Mouse (Mus musculus) brown adipose tissue, adult 24 weeks (tissue): ENCODE results near the gene Slc26a1. TPM values are rescaled to one million over a fixed set of nuclear protein-coding genes. Genes with fewer than 3 reads are reported as not detected.

ENCODE experiments used
- H3K27ac ChIP-seq: fragments of 200-500 bp; replicated peaks from 2 replicates; pipeline ENCODE4 v1.5.1; 2012; ENCODE audit warnings: low read depth, mild to moderate bottlenecking, low read length
- H3K4me1 ChIP-seq: fragments of 200-500 bp; 2 replicates; pipeline ENCODE4 v1.6.1; 2012; ENCODE audit warnings: low read length, mixed read lengths; ENCODE audit not compliant: control insufficient read depth, insufficient read depth, insufficient read length
- H3K4me3 ChIP-seq: fragments of 200-500 bp; 2 replicates; pipeline ENCODE4 v1.5.1; 2012; ENCODE audit warnings: low read depth, mild to moderate bottlenecking, low read length, moderate library complexity; ENCODE audit not compliant: insufficient read depth
- polyA plus RNA-seq: library from polyadenylated mRNA; stranded (reverse); fragments of >200 nt; gene quantifications from 2 replicates; pipeline ENCODE4 v1.2.4, GENCODE M21; 2012; ENCODE audit not compliant: missing spikeins, insufficient read depth, insufficient read length

Gene Slc26a1
- polyA plus RNA-seq, 1 experiment, result not detected

DNA sequence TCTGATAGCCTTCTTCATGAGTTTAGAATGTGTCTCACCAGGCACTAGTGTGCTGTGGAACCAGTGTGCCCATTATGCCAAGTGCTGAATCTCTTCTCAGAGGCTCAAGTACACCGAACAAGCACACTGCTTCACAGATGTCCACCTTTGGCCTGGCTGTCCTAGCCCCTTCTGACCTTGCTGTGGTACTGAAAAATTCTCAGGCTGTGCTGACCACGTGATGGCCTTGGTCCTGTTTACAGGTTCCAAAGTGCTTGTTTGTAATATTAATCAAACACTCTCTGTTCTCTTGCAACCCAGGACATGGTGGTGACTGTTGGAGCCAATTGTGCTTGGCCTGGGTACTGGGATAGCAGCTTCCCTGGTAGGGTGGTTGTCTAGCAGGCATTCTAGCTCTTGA lies 745 bp downstream of the Slc26a1 start:
- H3K4me3 ChIP-seq, result no peak overlapping the region
- peaks cover 13% of the 10 kb centered on the region for H3K4me1 ChIP-seq
- H3K27ac ChIP-seq, result no peak overlapping the region

- Histone ChIP-seq H3K27ac (no peak overlapping the region), H3K4me1 (peaks cover 6% of the 10 kb centered on the region), H3K4me3 (no peak overlapping the region)
Observed at GRCm38 (mm10) chr5:108671757-108672156, 3.6 kb downstream of the Slc26a1 start.

DNA sequence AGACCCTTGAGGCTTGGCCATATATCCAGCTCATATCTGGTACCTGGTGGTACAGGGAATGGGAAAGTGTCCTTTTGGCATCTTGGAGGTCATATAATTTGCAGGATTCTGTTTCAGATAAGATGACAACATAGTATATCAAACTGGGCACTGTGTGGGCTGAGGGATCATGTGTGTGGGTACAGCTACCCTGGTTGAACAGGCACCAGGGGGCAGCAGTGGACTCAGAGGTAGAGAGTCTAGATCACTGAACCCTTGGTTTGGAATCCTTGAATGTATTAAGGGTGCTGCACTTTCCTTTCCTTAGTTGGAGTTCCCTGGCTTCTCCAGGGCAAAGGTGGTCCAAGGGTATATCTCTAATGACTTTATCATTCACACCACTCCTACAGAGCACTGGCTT lies 4.6 kb downstream of the Slc26a1 start:
- Histone ChIP-seq H3K4me3 (no peak overlapping the region), H3K4me1 (peaks cover 6% of the 10 kb centered on the region), H3K27ac (no peak overlapping the region)

- Histone ChIP-seq H3K27ac (no peak overlapping the region), H3K4me3 (peak overlapping the region; percentile 93), H3K4me1 (peaks cover 6% of the 10 kb centered on the region)
Observed at GRCm38 (mm10) chr5:108669986-108670385, 5.4 kb downstream of the Slc26a1 start.

DNA sequence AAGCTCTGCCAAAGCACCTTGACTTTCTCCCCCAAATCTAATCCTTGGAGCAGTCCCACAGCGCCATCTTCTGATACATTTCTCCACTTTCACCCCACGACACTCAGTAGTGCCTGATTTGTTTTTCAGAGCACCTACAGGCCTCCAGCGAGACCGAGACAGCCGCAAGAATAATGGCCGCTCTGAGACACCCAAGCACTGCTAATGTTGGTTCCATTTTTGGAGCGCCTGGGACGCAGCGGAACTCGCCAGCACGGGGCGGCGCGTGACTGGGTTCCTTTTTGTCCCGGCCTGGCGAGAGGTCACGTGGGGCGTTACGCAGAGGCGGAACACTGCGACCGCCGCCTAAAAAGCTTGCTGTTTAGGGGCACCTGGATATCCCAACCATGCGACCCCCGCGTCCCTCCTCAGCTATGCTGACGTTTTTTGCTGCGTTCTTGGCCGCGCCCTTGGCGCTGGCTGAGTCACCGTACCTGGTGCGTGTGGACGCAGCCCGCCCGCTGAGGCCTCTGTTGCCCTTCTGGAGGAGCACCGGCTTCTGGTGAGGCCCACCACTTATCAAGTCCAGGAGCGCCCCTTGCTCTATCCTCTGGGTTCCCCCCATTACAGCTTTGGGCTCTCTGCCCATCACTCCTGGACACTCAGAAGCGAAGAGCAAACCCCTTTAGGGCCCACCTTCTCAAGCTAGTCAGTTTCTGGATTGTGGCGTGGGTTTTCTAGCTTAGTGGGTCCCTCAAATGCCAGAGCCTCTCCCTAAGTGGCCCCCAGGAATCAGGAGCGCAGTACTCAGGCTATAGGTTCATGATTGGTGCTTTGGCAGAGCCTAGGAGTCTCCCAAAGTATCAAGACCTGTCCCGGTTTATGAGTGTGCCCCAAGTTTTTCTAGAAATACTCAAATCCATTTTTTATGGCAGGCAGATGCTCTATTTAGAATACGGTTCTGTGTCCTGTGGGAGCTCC lies 6.1 kb downstream of the Slc26a1 start, which contains the start of gene Dgkq:
TSS of gene Dgkq (minus strand) at position 696 of the 960 bp plus-strand sequence.
- peaks cover 6% of the 10 kb centered on the region for H3K4me1 ChIP-seq
- H3K4me3 ChIP-seq, result peak within 1 kb of the TSS; percentile 93
- H3K27ac ChIP-seq, result peak within 1 kb of the TSS; percentile 94

GRCm38 (mm10) chr5:108668387-108668932 lies 6.9 kb downstream of the Slc26a1 start:
- peak overlapping the region; percentile 93 for H3K4me3 ChIP-seq
- H3K27ac ChIP-seq, result peak overlapping the region; percentile 94
- peaks cover 6% of the 10 kb centered on the region for H3K4me1 ChIP-seq

DNA sequence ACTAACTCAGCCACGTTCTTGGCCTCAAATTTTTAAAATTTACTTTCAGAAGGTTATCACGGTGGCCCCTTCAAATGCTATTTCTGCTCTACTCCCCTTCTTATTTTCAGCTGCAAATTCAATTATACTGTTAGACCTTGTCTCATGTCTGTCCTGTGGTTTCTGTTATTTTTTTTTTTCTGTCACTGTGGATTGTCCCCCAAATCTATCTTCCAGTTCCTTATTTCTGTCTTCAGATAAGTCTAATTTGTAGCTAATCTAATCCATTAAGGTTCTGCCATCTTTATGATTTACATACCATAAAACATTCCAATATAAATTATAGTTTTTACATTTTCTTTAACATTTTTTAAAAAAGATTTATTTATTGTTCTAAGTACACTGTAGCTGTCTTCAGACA lies 8.0 kb downstream of the Slc26a1 start:
- Histone ChIP-seq H3K4me1 (peaks cover 6% of the 10 kb centered on the region), H3K4me3 (no peak overlapping the region), H3K27ac (no peak overlapping the region)

DNA sequence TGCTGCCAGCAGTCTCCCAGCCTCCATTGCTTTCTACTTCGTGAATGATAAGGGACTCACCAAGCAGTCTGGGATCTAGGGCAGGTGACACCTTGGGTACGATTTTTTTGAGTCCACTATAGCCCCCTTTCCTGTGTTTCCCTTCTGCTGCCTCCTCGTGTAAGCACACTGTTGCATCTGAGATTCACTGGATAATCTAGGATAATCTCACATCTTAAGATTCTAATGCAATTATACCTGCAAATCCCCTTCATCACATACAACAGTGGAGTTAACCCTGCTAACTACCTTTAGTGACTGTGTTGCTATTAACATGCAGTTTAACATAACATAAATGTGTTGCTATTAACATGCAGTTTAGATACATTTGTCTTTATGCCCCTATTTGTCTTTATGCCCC lies 10.3 kb downstream of the Slc26a1 start:
- H3K4me3 ChIP-seq, result no peak overlapping the region

DNA sequence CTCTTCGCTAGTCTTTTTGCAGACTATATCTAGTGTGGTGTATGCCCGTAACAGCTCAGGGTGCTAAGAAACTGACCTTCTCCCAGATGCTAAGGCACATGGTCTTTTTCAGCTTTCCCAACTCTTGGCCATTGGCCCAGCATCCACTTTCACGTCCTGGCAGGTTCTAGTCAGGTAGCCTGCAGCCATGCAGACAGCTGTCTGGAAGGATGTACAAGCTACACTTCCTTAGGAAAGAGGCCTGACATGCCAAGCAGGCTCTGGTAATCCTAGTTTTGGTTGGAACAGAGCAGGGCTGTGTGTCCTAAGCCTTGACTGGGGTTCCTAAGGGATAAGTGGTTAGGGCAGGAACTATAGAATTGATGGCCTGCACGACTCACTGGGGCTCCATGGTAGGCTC lies 12.6 kb downstream of the Slc26a1 start:
- peaks cover 5% of the 10 kb centered on the region for H3K4me1 ChIP-seq
- H3K27ac ChIP-seq, result no peak overlapping the region
- no peak overlapping the region for H3K4me3 ChIP-seq

More for the DNA sequence above, 10.3 kb downstream of the Slc26a1 start:
- peaks cover 5% of the 10 kb centered on the region for H3K4me1 ChIP-seq
- H3K27ac ChIP-seq, result no peak overlapping the region

GRCm38 (mm10) chr5:108660632-108661268 lies 14.6 kb downstream of the Slc26a1 start:
- Histone ChIP-seq H3K27ac (0 out of 2 replicates have a peak overlapping the region, but pooled peaks have one; percentile 6), H3K4me1 (peaks cover 5% of the 10 kb centered on the region), H3K4me3 (peak overlapping the region; percentile 93)

DNA sequence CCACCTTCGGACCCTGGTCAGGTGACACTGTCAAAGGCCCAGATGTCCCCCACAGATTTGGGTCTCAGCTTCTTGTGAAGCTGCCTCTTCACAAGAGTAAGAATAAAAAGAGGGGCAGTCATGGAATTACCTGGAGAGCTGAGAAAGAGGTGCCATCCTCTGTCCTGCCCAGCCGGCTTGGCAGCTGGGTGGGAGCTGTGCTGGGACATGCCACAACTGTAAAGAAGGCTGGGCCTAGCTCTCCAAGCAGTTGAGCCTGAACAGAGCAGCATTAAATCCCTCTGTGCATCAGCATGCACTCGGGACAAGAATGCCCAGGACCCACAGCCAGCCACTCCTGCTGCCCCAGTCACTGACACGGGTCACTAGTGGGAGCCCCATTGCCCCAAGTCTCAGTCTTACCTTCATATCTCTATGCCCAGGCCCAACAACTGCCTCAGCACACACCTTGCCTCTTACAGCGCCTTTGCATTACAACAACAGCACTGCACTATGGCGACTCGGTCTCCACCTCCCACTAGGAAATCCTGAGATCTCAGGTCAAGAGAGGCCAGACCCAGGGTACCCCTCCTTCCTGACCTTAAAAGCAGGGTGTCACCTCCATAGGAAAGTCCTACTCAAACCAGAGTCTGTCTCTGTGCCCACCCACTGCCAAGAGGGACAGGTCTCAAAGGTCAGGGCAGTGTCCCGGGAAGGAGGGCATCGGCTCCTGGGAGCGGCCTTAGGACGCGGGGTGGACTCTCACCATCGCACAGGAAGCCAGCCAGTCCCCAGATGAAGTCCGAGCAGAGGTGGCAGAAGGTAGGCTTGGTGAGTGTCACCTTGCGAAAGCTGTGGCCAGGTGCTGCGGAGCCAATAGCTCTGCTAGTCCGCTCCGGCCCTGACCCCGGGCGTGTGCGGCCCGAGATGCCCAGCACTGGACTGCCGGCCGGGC lies 15.4 kb downstream of the Slc26a1 start, which contains the start of gene Idua:
TSS of gene Idua (plus strand) at position 634 of the 934 bp plus-strand sequence.
- 0 out of 2 replicates have a peak within 1 kb of the TSS, but pooled peaks have one; percentile 6 for H3K27ac ChIP-seq

DNA sequence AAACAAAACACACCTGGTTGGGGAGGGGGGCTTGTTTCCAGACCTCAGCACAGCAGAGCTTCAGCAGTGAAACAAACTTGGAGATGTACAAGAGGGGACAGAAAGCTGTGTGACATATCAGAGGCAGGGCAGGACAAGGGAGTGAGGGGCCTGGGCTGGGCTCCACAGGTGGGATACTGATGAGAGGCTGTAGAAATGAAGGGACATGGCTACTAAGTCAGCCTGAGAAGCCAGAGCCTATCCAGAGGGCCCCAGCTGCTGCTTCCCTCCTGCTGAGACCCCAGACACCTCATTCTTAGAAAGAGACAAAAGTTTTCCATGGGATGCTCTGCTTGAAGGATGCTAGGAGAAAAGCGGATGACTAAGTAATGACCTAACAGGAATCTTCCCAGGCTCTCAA lies 16.8 kb downstream of the Slc26a1 start:
- H3K4me1 ChIP-seq, result peaks cover 5% of the 10 kb centered on the region
- H3K27ac ChIP-seq, result no peak overlapping the region
- no peak overlapping the region for H3K4me3 ChIP-seq

More for the DNA sequence above, 15.4 kb downstream of the Slc26a1 start, which contains the start of gene Idua:
- Histone ChIP-seq H3K4me1 (peaks cover 5% of the 10 kb centered on the region), H3K4me3 (peak within 1 kb of the TSS; percentile 93)

DNA sequence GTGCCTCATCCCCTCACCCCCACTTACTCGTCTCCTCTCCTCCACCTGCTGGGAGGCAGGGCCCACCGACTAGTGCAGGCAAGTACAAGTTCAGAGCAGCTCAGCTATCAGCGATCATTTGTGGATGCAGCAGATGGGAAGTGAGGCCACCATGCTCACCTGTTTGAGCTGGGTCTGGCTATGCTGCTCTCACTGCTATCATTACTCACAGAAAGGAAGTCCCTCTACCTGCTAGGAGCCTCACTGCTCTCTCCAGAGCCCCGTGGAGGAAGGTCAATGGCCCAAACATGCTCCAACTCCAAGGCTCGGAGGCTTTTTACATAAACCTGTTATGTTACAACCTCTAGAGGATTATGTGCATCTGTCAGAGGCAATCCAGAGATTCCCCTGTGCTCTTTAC lies 18.0 kb downstream of the Slc26a1 start:
- H3K4me1 ChIP-seq, result peaks cover 5% of the 10 kb centered on the region
- H3K4me3 ChIP-seq, result no peak overlapping the region
- H3K27ac ChIP-seq, result no peak overlapping the region

DNA sequence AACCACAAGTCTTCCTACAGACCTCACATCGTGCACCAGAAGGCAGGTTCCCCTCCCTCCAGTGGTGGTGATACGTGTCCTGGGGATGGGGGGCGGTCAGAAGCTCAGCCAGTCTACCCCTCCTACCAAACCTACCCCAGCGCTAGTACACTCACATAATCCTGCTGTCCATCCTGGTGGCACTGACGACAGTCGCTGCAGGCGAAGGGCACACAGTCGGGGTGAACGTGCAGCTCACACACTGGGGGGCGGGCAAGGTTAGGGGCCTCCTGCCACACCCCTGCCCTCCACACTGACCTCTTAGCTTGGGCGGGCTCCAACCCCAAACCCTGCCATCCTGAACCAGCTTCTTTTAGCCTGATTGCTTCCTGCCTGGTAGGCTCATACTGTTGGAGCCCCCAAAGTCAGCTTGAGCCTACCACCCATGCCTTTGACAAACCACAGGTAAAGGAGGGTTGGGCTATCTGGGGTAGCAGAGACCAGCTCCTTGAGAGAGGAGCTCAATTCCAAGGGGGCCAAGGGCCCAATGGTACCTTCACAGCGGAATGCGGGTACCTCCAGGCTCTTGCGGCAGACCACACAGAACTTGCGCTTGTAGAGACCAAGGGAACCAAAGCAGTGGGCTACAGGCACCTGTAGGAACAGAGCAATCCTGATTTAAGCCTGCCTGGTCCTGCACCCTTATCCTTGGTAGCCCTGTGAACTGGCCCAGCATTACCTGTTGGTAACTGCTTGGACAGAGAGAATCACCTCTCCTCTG lies 19.3 kb downstream of the Slc26a1 start:
- H3K4me3 ChIP-seq, result no peak overlapping the region
- H3K4me1 ChIP-seq, result peaks cover 5% of the 10 kb centered on the region
- H3K27ac ChIP-seq, result no peak overlapping the region
